In the genomic region with DNA sequence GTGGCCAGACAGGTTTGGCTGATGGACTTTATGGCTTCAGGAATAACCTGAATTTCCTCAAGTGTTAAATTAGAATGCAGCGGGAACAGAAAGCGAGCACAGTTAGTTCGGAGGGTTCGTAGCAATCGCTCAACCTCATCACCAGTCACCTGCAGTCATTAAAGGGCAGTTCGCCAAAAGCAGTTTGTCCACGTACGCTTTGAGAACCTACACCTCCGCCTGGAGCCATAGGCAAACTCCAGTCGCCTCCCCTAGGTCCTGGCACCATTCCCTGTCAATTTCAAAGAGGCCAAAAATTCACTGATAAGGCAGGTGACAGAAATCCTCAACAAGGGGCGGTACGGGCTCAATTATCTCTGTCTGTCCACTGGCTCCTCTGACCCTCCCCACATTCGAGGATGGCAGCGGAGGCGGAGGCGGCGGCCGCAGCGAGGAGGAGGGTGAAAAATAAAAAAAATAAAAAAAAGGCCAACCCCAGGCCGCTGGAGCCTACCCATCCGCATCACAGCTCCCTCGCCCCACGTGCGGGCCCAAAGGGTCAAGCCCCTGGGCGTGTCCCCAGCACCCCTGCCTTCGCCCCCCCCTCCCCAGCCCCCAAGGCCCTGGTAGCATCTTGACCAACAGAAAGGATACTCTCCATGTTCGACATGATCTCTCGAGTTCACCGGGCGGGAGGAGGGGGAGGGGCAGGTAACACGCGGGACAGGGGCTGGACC, we compare ENCODE assay signal across 8 mouse cellular contexts. TPM values are rescaled to one million over a fixed set of nuclear protein-coding genes. Genes with fewer than 3 reads are reported as not detected.
DNase-seq lines count a peak whose midpoint lies in the region; ATAC-seq lines count a peak whose summit lies in the region.
"Had no signal": no experiment of that assay in that cellular context is flagged by ENCODE, and none has a peak within 500 bp of the region (broad histone marks: within the 10 kb centered on the region; RNA-seq: fewer than 3 reads in every experiment).

No protein-coding gene starts in this region.

- ATAC-seq in lung, embryonic 16.5 days (ENCODE audit: low read depth) = peak; percentile 77

- peak overlapping the region; percentile 57 for H3K4me2 ChIP-seq in lung, embryonic 16.5 days (ENCODE audit: low read depth, low read length)

- H3K27me3 ChIP-seq in erythroblast, embryonic 14.5 days (ENCODE audit: control insufficient read depth) = no peaks in the 10 kb centered on the region
- no peaks in the 10 kb centered on the region for H3K27me3 ChIP-seq in lung, embryonic 16.5 days (ENCODE audit: control insufficient read depth, insufficient read depth, low read depth, low read length)

- H3K9me3 ChIP-seq in erythroblast, embryonic 14.5 days (ENCODE audit: control insufficient read depth, low read length) = no peaks in the 10 kb centered on the region
- no peaks in the 10 kb centered on the region for H3K9me3 ChIP-seq in lung, embryonic 16.5 days (ENCODE audit: control insufficient read depth, low read length)

- peak overlapping the region; percentile 33; the same call in 1 of the 2 replicates for H3K27ac ChIP-seq in lung, embryonic 16.5 days (ENCODE audit: low read length)

- H3K4me3 ChIP-seq in erythroblast, embryonic 14.5 days (replicated peaks) = peak overlapping the region; percentile 79
- peak overlapping the region; percentile 65 for H3K4me3 ChIP-seq in lung, embryonic 16.5 days (ENCODE audit: low read length)

- H3K4me1 ChIP-seq in erythroblast, embryonic 14.5 days (ENCODE audit: control insufficient read depth) = peaks cover 9% of the 10 kb centered on the region
- H3K4me1 ChIP-seq in lung, embryonic 16.5 days (replicated peaks; ENCODE audit: control insufficient read depth, insufficient read depth, low read length) = no peaks in the 10 kb centered on the region

- 19% methylated on average over 27 of the region's 32 CpGs for WGBS in lung, embryonic 16.5 days

- peak overlapping the region; percentile 69 for H3K9ac ChIP-seq in lung, embryonic 16.5 days (ENCODE audit: low read length)

- no peaks in the 10 kb centered on the region for H3K36me3 ChIP-seq in erythroblast, embryonic 14.5 days (ENCODE audit: control insufficient read depth)
- no peaks in the 10 kb centered on the region for H3K36me3 ChIP-seq in lung, embryonic 16.5 days (ENCODE audit: control insufficient read depth, insufficient read depth, low read length)

- peak; percentile 1 for DNase-seq in ES-CJ7 (ENCODE audit: low read depth, low spot score)
- DNase-seq in brain, adult 2 months (ENCODE audit: low read depth, low spot score) = peak; percentile 74
- DNase-seq in heart, postnatal 14 days = peak; percentile 6 to 16
- peak; percentile 32 to 50 for DNase-seq in kidney, postnatal 4 days
- DNase-seq in ovary, postnatal 10 days (ENCODE audit: low spot score) = peak; percentile 6

- intact Hi-C loops in heart, postnatal 14 days (cut with DNase I) = loop anchor here (2.0 to 10.0 kb wide), 2 partner anchors 721 to 1199 kb away; a partner anchor contains a TSS

RNA-seq across cellular contexts. Expression of a gene that starts 0.5 kb away (rescaled TPM):
- 0.21 and 0.26 TPM in 2 replicates for polyA plus RNA-seq in erythroblast, embryonic 14.5 days (2012)
- 1 to 10 TPM; 6.5 to 6.8 TPM for total RNA-seq in heart, postnatal 14 days (2021)
- polyA plus RNA-seq in lung, embryonic 16.5 days (2015; fragmentation: Nextera tagmentation; extraction: Ambion mirVana) = 13.3 TPM in 2 replicates

RNA-seq across cellular contexts. Expression of a gene that starts 23.3 kb away (rescaled TPM):
- not detected in 2 replicates for polyA plus RNA-seq in erythroblast, embryonic 14.5 days (2012)
- not detected for total RNA-seq in heart, postnatal 14 days (2021)
- 0.36 TPM in 1 of 2 replicates, not detected in the other for polyA plus RNA-seq in lung, embryonic 16.5 days (2015; fragmentation: Nextera tagmentation; extraction: Ambion mirVana)
- total RNA-seq: left cerebral cortex, postnatal 10 days had no signal

Comparison
In these comparisons a context has a peak if more than half of its experiments do, and no peak if none do; other contexts are left out.
1. Peak in every context shown above with its lines: DNase-seq, ATAC-seq, H3K4me3 ChIP-seq and H3K27ac ChIP-seq.
2. DNase-seq: peak in every context shown above with its lines; median percentile 74 in brain, adult 2 months; 41 in kidney, postnatal 4 days; 11 in heart, postnatal 14 days; 6 in ovary, postnatal 10 days; 1 in ES-CJ7.
3. RNA of a gene that starts 0.5 kb away (polyA plus RNA-seq): 13.3 TPM in lung, embryonic 16.5 days; 0.21 to 0.26 TPM in erythroblast, embryonic 14.5 days; every median in the first group is over 10 times any median in the second.